Mouse (Mus musculus) cerebellum, adult 2 months (tissue): ENCODE measurements at regions not wholly inside any gene's neighbourhood (a gene's known extent, or its start where the extent isn't known, plus 50 kb on each side); places are given as distances from the start of the nearest gene placed in this dataset.

Source experiments
- CTCF ChIP-seq: fragments of 200-500 bp; IDR thresholded peaks from 2 replicates; pipeline ENCODE4 v1.5.1; 2011; ENCODE audit warnings: low read depth, mild to moderate bottlenecking, control low read depth, low read length, moderate library complexity, borderline replicate concordance; ENCODE audit not compliant: insufficient read depth
- POLR2A ChIP-seq: fragments of 200-500 bp; IDR thresholded peaks from 2 replicates; pipeline ENCODE4 v1.6.1; 2011; ENCODE audit warnings: low read length, control low read depth, borderline replicate concordance; ENCODE audit not compliant: insufficient read depth

- TF ChIP-seq POLR2A (no peak), CTCF (no peak)
These were observed 127.1 kb downstream of the Chst1 start for GRCm38 (mm10) chr2:92726640-92727039.
